Mouse (Mus musculus): ENCODE measurements around the gene Gse1.

The Gse1 gene

DNA sequence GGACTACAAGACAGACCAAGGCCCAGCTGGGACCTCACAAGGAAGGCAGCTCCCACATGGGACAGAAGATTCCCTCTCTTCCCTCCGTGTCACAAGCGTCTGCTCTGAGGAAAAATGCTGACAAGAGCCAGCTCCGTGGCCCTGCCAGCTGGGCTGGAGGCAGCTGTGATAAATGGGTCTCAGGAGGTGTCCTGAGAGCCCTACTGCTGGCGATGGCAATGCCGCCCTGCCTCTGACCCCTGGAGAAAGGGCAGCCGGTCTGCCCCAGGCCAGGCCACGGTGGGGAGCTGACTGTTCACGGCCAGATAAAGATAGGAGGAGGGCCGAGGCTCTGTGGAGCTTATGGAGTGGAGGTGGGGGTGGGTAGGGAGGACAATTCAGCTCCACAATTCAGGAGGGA is 193.4 kb downstream of the Gse1 start:
- DNase-seq (ENCODE audit: low read depth, low spot score): no peak

DNA sequence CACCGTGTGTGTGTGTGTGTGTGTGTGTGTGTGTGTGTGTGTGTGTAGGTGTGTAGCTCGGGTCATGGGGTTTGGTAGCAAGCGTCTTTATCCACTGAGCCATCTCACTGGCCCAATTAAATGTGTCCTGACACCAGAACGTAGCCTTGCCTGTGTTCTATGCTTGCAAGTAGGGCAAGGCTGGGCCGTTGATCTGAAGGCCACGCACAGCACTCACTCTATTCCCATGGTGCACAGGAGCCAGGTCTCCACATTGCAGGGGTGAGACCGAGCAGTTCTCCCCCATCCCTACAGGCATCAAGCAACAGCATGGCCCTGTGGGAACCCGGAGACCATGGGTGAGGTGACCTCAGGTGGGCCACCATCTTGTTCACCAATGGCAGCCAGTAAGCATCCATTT is 194.0 kb downstream of the Gse1 start:
- DNase-seq (ENCODE audit: low read depth, low spot score): no peak

DNA sequence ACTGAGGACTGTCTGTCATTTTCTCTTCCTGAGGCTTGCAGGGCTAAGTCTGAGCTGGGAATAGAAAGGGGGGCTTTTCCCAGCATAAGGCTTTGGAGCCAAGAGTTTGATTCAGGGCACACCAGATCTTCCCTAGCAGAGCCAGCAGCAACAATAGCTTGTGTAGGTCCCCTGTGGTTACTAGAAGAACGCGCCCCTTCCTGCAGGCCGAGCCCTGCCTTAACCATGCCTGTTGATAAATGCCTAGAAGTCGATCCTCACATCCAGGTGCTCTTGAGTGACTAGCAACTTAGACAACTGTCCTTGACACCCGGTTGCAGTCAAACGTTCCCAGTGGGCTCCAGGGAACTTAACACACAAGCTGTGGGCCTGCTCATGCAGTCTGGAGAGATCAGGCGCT is 195.3 kb downstream of the Gse1 start:
- DNase-seq (ENCODE audit: low read depth, low spot score): no peak

DNA sequence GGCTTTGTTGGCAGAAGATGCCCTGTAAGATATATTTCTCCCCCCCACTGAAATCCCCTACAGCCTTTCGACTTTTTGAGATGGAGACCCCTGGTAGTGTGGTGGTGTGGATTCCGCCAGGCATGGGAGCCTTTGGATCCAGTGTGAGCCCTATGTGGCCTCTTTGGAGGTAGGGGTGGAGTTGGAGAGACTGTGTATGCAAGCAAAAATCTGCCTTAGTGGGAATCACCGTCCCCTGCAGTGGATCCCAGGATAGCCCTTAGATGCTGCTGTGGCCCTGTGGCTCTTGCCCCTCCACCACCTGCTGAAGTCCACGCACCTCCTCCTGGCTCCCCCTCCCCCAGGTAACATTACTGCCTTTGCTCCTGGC is 196.6 kb downstream of the Gse1 start:
- DNase-seq (ENCODE audit: low read depth, low spot score): no peak

DNA sequence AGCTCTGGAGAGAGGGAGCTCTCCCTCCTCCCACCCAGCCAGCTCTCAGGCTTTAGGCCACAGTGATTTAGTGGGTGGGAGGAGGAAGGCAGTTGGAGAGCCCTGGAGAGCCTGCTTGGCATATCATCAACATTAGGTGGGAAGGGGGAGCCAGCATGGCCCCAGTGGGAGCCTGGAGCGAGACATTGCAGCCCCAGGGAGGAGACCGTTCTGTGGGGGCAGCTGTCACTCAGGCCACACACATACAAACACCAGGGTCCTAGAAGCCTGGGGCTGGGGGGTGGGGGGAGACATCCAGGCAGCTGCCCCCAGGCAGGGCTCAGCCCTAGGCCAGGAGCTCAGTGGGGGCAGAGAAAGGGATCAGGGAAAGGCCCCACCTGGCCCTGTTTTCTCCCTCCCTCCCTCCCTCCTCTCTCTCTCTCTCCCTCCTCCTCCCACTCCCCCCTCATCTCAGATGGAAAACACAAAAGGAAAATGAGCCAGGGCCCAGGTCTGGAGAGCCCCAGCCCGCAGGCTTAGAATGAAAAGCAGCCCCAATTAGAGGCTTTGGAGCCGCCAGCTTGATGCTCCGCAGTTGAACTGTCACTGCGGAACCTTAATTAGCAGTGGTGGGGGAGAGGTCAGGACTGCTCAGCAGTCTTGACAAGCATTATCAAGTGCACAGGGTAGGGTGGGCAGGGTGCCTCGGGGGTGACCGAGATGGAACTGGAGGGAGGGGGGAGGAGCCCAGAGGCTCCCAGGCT is 197.1 kb downstream of the Gse1 start:
- peak; percentile 65 for DNase-seq (ENCODE audit: low read depth, low spot score)

DNA sequence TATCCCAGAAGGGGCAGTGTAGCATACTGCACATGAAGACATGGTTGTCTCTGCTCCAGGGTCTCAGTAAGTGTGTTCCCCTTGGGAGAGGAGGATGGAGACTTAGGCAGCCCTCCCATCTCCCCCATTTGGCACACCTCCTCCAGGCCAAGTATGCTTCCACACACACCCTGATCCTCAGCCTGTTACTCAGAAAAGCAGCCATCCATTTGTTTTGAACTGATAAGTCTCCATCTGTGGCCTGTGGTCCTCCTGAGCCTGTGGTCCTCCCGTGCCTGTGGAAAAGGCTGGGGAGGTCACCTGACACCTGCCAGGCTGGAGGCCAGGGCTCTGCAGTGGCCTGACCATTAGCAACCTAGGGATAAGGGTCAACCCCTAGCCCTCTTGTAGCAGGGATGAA is 197.8 kb downstream of the Gse1 start:
- no peak for DNase-seq (ENCODE audit: low read depth, low spot score)

DNA sequence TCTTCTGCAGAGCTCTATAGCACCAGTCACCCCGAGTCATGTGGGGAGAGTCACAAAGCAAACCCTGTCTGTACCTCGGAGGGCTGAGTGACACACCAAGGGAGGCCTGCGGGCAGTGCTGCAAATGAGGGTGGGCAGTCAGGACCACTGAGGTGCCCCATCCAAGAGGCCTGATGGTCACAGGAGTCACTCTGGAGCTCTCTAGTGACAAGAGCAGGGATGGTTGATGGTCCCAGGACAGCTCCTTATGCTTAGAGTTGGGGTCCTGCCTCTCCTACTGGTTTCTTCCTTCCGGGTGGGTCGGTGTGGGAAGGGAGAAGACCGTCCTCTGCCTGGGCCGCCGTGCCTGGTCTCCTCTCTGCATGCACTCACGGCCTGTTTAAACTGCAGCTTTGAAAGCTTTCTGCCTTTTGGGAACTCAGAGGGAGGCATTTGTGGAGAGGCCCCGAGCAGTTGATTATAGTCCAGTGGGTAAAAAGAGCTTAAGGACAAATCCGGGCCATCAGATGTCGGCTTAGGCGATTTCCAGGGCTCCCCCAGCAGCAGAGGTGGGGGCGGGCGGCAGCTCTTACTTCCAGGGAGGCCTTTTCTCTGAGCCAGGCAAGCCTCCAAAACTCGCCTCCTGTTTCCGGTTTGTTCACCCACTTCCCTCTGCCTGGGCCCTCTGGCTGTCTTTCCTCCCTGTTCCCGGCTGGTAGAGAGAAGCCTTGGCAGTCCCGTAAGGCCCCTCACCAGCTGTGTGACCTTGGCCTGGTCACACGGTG is 198.5 kb downstream of the Gse1 start:
- DNase-seq (ENCODE audit: low read depth, low spot score): no peak

DNA sequence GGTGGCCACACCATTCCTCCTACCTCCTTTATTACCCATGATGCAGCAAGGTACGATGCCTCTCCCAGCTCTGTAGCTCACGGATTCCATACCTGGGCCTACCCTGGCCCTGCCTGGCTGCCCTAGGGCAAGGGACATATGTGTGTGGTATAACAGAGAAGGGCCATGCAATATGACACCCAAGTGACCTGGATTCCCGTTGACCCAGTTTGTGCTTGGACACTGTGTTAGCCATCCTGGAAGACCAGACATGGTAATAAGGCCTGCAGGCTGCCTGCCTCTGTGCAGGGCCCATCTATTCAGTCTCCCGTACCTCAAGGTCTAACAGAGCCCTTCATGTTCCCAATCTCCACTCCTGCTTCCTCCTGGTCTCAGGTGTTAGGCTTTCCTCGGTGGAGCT is 200.2 kb downstream of the Gse1 start:
- DNase-seq (ENCODE audit: low read depth, low spot score): no peak

DNA sequence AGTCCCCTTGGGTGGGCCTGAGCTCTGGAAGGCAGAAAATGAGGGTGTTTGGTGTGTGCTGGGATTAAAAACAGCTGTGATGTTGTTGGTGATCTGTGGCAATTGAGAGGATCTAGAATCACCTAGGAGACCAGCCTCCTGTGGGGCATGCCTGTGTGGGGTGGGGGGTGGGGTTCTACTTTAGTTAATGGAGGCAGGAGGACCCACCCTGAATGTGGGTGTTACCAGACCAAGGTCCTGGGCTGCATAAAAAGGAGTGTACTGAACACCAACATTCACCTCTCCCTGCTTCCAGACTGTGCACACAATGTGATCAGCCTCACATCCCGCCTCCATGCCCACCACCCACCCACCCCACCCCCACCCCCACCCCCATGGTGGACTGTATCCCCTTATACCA is 200.9 kb downstream of the Gse1 start:
- DNase-seq (ENCODE audit: low read depth, low spot score): no peak

DNA sequence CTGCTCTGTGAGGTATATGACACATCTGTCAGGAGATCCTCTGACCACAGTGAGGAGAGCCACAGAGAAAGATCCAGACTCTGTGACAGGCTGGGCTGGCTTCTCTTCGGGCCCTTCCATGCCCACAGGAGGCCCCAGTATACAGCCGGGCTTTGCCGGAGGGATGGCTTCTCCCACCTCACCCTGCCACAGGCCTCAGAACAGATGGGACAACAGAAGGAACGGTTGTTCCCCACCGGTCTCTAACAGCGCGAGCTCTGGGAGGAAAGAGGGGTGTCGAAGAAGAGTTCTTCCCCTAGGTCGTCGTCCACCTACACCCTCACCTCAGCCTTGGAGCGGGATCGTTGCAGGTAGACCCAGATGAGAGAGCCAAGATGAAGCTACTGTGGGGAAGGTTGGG is 202.8 kb downstream of the Gse1 start:
- DNase-seq (ENCODE audit: low read depth, low spot score): no peak

DNA sequence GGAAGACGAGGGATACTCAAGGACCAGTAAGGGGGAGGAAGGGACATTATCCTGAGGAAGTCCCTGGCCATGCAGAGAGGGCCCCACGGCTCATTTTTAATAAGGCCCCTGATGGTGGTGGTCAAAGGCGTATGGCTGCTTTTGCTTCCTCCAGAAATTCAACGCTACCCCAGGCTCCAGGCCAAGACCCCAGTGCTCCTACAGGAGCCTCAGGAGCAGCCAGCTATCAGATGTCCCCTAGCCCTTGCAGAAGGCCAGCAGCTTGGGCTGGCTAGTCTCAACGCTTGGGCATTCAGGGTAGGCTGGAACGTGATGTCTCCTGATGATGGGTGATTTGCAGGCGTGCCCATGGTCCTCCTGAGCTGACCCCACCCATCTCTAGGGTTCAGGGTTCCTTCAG is 204.2 kb downstream of the Gse1 start:
- DNase-seq (ENCODE audit: low read depth, low spot score): no peak

DNA sequence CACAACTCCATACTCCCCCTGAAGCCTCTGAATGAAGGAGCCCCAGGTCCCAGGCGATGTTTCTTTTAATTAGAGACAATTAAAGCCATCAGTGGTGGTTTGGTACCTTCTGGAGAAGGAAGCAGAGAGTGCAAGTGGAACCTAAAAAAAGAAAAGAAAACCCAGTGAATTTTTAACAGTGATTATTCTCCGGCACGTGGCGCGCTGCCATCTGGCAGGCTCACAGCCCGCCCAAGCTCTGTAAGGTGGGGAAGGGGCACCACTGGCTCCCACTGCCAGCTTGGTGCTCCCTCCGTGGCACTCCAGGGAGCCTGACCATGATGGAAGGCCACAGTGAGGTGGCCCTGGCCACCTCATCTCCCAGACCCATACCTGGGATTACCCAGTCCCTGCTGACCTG is 204.9 kb downstream of the Gse1 start:
- no peak for DNase-seq (ENCODE audit: low read depth, low spot score)

DNA sequence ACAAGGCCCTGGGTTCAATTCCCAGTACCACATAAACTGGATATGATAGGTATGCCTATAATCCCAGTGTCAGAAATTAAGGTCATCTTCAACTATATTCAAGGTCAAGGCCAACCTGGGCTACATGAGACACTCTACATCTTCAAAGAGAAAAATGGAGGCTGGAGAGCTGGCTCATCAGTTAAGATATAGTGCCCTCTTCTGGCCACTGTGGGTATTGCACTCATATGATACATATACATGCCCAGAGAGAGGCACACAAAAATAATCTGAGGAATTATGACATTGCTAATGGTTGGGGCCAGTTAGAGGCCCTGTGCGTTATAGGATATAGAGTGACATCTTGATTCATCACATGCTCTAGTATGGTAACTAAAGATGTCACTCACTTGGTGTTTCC is 205.5 kb downstream of the Gse1 start:
- DNase-seq (ENCODE audit: low read depth, low spot score): no peak

DNA sequence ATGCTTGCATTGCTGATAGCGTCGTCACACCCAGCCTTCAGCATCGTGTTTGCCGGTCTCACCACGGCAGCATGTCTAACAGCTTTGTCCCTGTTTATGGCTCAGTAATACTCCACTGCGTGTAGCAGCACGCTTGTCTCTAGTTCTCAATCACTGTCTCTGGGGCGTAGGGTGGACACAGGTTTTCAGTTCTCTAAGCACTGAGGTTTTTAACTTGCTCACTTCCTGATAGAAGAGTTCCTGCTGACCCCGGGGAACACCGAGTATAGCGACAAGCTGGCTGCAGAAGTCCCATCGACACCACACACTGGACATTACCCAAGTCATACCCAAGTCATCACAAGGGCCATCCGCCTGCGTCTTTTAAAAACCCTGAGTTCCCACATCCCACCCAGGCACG is 207.5 kb downstream of the Gse1 start:
- DNase-seq (ENCODE audit: low read depth, low spot score): no peak

DNA sequence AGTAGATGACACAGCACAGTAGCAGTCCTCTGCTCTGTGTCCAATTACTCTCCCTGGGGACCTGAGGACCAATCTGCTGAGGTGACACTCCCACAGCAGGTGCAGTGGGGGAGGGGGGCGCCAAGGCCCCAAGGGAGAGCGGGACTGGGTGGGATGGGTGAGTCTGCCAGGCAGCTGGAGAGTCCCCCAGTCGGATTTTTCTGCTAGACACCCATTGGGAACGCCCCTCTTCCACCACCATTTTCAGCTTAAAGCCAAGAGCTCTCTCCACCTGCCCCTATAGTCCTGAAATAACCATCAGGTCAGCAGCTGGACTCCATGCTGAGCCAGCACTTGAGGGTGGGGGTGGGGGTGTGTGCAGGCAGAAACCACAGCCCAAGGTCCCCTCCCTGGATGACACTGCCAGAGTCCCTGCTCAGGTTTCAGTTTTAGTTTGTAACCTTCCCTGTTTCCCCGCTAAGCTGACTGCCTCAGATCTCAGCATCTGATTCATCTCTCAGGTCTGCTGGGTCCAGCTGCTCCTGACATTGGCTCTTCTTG is 208.3 kb downstream of the Gse1 start:
- no peak for DNase-seq (ENCODE audit: low read depth, low spot score)

DNA sequence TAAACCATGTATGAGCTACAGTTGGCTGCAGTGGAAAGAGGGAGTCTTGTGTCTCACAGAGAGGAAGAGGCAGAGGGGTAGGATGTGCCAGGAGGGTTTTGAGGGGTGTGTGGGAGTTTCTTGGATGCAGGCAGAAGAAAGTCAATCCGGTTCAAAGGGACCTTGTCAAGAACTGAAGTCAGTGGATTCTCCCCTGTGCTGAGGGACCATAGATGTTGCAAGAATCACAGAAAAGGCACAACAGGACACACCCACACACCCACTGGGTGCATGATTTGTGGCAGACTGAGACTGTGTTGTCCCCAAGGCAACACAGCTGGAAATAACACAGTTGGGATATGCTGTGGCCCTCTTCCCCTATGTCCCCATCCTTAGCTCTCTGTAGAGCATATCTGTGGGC is 209.0 kb downstream of the Gse1 start:
- DNase-seq (ENCODE audit: low read depth, low spot score): no peak

DNA sequence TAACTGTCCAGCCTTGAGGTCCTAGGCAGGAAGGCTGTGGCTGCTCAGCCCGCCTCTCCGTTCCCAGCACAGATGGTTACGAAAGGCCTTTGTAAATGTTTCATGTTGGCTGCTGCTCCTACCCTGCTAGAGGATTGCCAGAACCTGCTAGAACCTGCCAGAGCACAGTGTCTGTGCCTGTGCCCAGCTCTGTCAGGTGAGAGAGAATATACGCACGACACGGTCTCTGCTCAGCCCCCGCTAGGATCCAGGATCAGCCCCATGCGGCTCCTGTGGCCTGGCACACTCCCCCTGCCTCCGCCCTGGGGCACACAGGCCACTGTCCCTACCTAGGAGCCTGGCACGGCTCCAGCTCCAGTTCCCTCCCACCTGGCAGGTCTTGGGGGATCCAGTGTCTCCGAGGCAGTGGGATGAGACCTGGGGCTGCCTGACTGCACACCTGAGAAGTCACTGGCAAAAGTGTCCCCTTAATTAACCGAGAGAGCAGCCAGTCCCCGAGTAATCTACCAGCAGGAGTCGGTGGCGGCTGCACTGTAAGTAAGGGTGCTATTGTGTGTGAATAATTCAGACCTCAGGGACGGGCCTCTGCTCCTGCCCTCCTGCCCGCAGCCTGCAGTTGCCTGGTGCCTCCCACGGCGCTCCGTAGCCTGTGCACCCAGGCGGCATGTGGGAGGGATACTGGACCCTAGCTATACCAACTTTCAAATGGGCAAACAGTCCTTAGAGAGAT is 209.6 kb downstream of the Gse1 start:
- DNase-seq (ENCODE audit: low read depth, low spot score): no peak

DNA sequence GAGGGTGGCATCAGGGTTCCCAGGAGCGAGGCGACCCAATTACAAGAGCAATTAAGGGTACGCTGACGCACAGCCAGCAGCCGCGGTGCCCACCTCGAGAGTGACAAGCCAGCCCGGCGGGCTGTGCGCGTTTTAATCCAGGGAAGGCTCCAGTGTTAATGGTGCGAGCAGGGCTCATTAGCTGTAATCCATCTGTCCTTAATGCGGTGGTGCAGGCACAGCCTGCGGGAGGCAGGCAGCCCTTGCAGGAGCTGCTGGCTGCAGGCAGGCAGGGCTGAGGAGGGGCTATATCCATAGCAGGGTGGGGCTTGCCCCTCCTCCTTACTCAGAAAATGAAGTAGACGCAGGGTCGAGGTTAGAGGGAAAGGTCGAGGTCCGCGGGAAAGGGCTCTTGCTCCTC is 211.1 kb downstream of the Gse1 start:
- no peak for DNase-seq (ENCODE audit: low read depth, low spot score)

DNA sequence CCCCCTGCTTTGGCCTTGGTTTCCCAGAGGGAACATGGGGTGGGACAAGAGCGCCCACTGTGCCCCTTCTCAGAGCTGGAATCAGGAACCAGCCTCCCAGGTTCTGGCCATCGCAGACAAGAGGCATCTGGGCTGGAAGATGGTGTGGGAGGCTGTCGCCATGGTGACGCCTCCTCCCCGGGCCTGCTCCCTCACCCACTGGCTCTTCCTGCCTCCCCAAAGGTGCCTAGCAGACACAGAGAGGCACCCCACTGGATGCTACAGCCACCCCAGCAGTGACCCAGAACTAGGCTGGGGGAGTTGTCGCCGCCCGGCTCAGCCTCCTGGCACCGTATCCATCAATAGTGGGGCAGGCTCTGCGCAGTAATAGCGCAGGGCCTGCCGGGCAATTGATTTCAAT is 212.5 kb downstream of the Gse1 start:
- no peak for DNase-seq (ENCODE audit: low read depth, low spot score)

DNA sequence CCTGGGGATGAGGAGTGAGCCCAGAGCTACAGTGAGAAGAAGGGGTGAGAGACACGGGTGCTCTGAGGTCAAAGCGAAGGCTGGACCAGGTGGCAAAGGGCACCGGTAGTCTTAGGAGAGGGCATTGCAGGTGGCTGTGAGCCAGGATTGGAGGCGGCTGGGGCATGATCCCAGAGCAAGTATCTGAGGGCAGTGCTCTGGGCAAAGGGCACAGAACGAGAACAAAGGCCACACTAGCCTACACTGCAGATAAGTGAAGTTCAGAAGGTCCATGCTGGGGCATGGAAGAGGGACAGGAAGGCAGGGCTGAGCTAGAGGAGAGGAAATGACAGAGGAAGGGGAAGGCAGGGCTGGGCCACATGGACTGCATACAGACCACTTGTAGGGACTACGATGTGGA is 213.4 kb downstream of the Gse1 start:
- DNase-seq (ENCODE audit: low read depth, low spot score): no peak

DNA sequence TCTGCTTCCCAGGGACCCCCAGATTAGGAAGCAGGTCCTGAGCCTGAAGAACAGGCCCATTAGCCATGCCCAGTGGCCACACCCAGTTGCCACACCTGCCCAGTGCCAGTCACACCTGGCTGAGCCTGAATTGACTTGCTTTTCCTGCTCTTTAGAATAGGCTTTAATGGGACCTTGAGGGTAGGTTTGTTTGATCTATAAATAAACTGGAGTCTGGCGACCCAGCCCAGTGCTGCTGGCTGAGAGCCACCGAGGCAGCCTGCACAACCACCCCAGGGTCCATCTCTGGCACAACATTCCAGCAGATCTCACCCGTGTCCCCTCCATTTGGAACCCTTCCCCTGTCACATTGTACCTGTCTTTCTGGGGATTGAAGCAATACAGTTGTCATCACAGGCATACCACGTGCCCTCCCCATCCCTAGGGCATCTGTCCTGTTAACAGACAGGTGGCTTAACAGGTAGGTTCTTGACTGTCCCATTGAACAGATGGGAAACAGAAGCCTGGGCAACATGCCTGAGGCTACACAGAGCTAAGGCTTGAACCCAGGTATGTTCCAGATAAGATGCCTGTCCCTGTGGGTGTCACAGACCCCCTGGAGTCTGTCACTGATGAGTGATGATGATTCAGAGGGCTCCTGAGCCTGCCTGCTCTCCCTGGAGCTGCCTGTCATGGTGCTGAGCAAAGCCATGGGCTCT is 214.2 kb downstream of the Gse1 start:
- no peak for DNase-seq (ENCODE audit: low read depth, low spot score)

DNA sequence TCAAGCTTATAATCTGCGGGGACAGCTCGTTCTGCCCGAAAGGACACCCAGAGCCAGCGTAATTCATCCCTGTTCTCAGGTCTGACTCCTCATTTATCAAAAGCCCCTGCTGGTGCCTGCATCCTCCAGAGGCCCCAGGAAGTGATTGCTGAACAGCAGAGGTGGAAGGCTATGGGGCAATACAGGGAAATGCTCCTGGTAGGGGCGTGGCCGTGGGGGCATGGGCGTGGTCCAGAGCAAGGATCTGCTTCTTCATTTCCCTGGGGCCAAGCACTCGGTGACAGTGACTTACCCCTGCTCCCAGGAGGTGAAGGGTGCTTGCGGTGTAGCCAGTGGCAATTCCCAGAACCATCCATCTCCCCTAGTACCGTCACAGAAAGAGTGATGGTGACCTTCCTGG is 217.0 kb downstream of the Gse1 start:
- DNase-seq (ENCODE audit: low read depth, low spot score): no peak

All from brain, embryonic 18.5 days (tissue).